Mouse (Mus musculus) layer of hippocampus, postnatal 36 days (tissue): ENCODE results near the gene Nts. TPM values are rescaled to one million over a fixed set of nuclear protein-coding genes. Genes with fewer than 3 reads are reported as not detected.
"Not testable (repeated sequence)": the region's sequence is repeated elsewhere in the genome, so short reads cannot be mapped to it uniquely, and the experiment has no call there.

ENCODE experiments used
- DNase-seq, 2 experiments: peaks; one replicate each; pipeline ENCODE4 v3.0.0; 2022
- total RNA-seq, 2 experiments: library from RNA; stranded (reverse); gene quantifications; 2 replicates each; pipeline ENCODE4 v1.2.3; 2021

The Nts gene
- total RNA-seq: 10 to 100 TPM; 10.7 to 11.2 TPM

GRCm38 (mm10) chr10:102490386-102490785 is at the start of gene Nts:
TSS of gene Nts (minus strand) at chr10:102490486.
- no peak for DNase-seq

GRCm38 (mm10) chr10:102527901-102528300 is 37.6 kb upstream of the Nts start:
- DNase-seq: no peak

GRCm38 (mm10) chr10:102514159-102514558 is 23.9 kb upstream of the Nts start:
- no peak for DNase-seq

GRCm38 (mm10) chr10:102511807-102512461 is 21.6 kb upstream of the Nts start, which contains the start of gene Rassf9:
TSS of gene Rassf9 (plus strand) at chr10:102512222.
- no peak for DNase-seq

GRCm38 (mm10) chr10:102511461-102511806 is 21.1 kb upstream of the Nts start:
- DNase-seq: no peak

- no peak for DNase-seq
Measured at GRCm38 (mm10) chr10:102507386-102507785, 17.1 kb upstream of the Nts start.

GRCm38 (mm10) chr10:102498754-102499153 is 8.5 kb upstream of the Nts start:
- peak in 1 of 2 experiments; percentile 4 for DNase-seq

GRCm38 (mm10) chr10:102491792-102492191 is 1.5 kb upstream of the Nts start:
- peak; percentile 21 to 27 for DNase-seq

- no peak for DNase-seq
Measured at GRCm38 (mm10) chr10:102469412-102469811, 20.9 kb downstream of the Nts start.

GRCm38 (mm10) chr10:102451756-102452155 is 38.5 kb downstream of the Nts start:
- no peak for DNase-seq

- DNase-seq: no peak
Measured at GRCm38 (mm10) chr10:102449449-102449848, 40.8 kb downstream of the Nts start.

GRCm38 (mm10) chr10:102444912-102445556 is 45.3 kb downstream of the Nts start:
- no peak for DNase-seq

GRCm38 (mm10) chr10:102435467-102435866 is 54.8 kb downstream of the Nts start:
- DNase-seq: not testable (repeated sequence)

GRCm38 (mm10) chr10:102435048-102435447 is 55.2 kb downstream of the Nts start:
- peak in 1 of 2 experiments; percentile 6 for DNase-seq

Other genes with a start within 250 kb of the Nts start
- 1 to 10 TPM; 1.6 to 2.3 TPM for gene Rassf9, start 21.7 kb upstream of the Nts start, total RNA-seq